Mouse (Mus musculus): ENCODE data around the gene Arpc4. TPM values are rescaled to one million over a fixed set of nuclear protein-coding genes. Genes with fewer than 3 reads are reported as not detected.

Gene Arpc4
- polyA plus RNA-seq, 1 experiment from 2014 or later, result 562 TPM

DNA sequence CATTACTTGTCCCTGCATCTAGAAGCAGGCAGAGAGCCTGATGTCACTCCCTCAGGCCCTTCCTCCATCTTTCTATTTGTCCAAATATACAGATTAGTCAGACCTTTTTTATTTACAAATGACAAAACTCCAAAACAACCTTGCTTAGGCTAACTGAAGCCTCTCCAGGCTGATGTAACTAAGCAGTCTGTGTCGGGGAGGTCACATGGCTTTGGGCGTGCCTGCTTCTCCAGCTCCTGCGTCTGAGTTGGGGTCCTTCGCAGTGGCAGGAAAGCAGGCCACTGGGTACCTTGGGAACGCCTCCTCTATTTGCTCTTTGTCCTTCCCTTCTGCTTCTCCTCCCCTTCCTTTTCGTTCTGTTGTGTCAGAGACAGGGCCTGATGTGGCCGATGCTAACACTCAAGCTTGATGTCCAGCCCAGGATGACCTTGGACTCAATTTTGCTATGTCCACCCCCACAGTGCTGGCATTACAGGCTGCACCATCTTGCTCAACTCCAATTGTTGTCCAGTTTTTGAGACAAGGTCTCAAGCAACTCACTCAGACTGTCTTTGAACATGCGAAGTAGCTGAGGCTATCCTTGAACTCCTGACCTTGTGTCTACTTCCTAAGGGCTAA lies 13.3 kb upstream of the Arpc4 start:
- no peak for DNase-seq (ENCODE audit: low spot score)

DNA sequence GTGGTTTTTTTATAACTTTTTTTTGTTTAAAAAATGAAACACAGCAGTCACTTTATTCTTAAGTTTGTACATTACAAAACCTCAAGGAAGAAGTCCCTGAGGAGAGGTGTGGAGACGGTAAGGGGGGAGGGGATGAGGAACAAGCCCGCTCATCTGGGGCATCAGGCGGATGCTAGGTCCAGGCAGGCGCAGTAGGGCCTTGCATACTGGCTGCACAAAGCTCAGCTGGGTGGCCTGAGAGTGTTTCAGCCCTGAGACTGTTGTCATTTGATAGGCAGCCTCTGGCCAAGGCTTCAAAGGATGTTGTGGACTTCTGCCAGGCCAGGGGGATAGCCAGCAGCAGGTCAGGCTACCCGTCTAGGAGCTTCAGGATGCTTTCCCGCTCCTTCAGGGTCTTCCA lies 11.3 kb upstream of the Arpc4 start:
- no peak for DNase-seq (ENCODE audit: low spot score)

DNA sequence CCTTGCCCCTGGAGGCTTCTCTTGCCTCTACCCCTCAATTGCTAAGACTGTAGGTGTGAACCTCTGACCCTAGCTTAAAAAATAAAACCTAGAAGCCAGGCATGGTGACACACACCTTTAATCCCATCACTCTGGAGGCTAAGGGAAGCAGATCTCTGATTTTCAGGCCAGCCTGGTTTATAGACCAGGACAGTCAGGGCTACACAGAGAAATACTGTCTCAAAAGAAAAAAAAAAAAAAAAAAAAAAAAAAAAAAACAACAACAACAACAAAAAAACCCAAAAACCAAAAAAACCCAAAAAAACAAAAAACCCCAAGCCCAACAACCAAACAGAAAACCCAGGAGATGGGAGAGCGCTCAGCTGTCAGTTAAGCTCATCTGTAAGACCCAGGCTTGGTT lies 10.3 kb upstream of the Arpc4 start:
- no peak for DNase-seq (ENCODE audit: low spot score)

DNA sequence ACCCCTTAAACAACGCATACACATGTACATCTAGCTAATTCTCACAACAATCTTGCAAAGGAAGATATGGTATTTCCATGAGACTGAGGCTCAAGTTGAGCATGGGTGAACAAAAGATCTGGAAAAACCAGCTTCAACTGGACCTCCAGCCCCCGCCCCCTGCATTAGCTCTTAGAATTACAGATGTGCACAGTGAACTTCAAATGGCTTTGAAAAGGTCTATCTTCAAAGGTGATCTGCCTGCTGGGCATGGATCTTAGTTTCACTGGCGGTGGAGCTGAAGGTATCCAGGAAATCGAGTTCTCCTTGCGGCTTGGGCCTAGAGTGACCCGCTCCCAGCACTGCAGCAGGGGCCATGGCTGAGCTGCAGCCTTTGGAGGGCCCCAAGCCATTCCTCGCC lies 9.8 kb upstream of the Arpc4 start:
- no peak for DNase-seq (ENCODE audit: low spot score)

DNA sequence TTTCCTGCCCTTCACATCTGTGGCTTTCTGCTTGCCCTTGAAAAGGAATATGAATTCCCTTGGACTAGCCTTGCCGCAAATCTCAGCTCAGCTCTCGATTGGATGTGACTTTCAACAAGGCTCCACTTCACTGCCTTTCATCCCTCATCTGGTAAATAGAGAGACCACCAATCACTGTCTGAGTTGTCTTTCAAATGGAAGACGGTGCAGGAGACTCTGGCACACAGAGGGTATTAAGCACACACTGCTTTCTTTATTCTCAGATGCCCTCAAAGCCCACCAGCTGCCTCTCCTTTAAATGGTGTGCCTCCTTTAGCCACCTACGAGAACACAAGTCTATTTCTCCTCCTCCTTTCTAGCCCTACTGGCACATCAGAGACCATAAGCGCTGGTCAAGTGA lies 9.3 kb upstream of the Arpc4 start:
- DNase-seq (ENCODE audit: low spot score), result no peak

DNA sequence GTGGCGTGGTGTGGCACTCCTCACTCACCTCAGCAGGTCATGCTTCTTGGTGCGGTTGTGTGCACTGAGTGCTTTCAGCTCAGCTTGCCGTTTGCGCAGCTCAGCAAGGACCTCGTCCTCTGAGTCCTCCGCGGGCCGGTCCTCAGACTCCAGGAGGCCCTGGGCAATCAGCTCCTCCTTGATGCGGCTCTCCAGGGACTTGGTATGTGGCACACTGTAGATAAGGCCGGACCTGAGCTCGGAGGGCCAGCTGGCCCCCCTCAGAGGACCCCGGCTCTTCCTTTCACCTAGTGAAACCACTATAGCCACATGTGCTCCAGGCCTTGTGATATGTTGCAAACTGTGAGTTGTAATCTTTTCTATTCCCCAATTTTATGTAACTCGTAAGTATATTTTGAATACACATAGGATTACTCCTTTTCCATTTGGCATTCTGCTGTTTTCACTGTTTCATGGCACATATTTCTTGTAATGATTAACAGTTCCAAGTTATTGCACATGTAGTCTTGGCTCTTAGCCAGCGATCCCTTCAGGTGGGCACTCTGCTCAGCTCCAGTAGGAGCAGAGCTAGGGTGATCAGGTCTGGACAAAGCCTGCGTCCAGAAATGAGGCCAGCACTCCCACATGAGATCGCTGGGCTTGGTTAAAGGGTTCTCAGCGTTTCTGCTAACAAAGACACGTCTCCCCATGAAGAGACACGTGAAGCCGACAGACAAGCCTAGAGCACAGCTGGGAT lies 7.6 kb upstream of the Arpc4 start:
- no peak for DNase-seq (ENCODE audit: low spot score)

DNA sequence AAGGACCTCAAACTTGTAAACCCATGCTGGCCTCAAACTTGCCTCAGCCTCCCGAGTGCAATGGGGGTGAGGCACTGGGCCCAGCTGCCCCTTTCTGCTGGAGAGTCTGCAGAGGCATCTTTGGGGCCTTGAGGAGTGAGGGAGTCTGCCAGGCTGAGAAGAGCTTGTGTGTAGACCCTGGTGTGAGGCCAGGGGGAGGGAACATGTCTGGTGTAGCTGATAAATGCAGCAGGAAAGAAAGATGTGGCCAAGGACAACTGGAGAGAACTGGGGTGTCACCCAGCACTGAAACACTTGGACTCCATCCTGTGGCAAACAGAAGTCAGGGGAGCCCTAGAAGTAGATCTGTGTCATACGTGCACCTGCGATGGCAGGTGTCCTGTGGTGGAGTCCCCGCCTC lies 4.4 kb upstream of the Arpc4 start:
- peak; percentile 18 for DNase-seq (ENCODE audit: low spot score)

DNA sequence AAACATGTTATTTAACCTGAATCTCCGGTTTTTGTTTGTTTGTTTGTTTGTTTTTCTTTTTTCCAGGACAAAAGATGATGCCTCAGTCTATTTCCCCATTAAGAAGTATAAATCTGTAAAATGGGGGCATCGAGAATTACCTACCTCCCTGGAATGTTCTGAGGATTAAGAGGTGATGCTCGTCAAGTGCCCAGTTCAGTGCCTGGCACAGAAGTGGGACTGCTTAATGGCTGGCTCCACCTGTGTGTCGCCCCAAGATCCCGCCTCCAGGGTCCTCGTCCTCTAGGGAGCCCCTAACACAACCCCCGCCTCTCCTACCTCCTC lies 781 bp upstream of the Arpc4 start:
- no peak for DNase-seq (ENCODE audit: low spot score)

DNA sequence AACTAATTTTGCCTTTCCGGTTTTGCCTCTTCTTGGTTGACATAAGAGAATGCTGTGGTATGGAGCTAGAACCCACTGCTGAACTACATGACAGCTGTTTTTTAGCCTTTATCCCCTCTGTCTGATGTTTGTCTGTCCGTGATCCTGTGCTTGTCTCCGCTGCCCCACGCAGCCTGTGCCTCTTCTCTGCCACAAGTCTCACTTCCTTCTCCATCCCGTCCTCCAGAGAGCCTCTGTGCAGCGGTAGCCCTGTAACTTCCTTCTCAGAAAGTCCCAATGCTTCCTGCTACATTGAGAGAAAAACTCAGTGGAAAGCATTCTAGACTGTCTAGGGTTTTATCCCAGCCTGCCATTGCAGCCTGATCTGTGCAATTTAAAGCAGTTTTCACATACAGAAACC lies 1.3 kb downstream of the Arpc4 start:
- DNase-seq (ENCODE audit: low spot score), result no peak

DNA sequence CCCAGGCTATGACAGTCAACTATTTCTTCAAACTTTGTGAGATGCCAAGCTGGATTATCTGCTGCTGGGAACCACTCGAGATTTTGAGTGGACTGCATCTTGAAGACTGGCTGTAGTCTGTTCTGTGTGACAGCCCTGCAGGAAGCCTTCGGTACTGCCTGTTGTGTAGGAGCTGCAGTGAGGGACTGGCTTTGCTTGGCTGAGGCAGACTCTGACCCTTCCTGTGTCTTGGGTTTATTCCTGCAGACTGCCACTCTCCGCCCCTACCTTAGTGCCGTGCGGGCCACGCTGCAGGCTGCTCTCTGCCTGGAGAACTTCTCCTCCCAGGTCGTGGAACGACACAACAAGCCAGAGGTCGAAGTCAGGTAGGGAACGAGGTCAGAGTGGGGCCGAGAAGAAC lies 2.6 kb downstream of the Arpc4 start:
- no peak for DNase-seq (ENCODE audit: low spot score)

DNA sequence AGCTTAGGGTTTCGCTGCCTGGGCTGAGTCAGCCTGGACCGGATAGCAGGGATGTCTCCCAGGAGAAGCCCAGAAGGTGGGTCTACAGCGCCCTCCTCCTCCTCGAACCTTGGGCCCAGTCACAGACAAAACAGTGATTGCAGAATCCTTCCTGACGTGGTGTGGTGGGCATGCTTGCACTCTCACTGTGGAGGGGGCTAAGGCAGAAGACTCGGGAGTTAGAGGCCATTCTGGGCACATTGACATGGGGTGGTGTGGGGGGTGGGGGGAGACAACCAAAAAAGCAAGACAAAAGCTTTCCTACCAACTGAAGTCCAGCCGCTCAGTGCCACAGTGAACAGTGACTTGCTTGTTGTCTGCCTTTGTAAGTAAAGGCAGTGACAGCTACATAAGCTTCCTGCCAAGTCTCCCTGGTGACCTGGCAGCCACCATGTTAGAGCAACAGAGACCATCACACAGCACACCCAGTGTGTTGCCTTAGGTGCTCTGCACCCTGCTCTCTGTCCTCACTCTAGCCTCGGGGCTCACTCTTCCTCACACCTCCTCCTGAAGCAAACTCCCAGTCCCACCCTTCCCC lies 6.5 kb downstream of the Arpc4 start:
- no peak for DNase-seq (ENCODE audit: low spot score)

DNA sequence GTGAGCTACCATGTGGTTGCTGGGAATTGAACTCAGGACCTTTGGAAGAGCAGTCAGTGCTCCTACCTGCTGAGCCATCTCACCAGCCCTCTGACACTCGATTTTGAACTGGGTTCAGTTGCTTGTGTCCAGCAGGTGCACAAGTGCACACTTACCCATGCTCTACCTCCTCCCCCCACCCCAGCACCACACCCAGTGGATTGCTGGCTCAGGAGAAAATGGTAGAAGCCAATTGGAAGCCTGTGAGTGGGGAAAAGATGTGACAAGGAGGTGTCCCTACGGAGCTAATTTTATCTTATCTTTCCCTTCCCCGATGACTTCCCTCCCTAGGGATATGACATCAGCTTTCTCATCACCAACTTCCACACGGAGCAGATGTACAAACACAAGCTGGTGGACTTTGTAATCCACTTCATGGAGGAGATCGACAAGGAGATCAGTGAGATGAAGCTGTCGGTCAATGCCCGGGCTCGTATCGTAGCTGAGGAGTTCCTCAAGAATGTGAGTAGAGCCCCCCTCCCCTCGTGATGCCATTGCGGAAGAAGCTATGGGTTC lies 7.3 kb downstream of the Arpc4 start:
- DNase-seq (ENCODE audit: low spot score), result no peak

DNA sequence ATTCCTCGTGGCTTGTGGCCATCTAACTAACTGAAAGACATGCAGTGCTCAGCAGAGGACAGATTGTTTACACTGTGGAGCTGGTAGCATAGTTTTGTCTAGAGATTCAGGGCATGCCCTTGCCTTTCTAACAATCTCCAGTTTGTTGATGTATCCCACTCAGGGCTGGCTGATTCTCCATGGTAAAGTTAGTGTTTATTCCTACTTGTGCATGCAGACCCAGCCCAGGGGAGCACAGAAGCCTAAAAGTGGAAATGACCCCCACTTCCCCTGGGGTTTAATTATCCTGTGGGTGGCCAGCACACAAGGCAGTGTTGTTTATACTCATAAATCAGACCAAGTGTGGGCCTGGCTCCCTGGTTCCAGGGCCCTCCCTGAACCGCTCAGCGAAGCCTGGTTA lies 8.1 kb downstream of the Arpc4 start:
- no peak for DNase-seq (ENCODE audit: low spot score)

DNA sequence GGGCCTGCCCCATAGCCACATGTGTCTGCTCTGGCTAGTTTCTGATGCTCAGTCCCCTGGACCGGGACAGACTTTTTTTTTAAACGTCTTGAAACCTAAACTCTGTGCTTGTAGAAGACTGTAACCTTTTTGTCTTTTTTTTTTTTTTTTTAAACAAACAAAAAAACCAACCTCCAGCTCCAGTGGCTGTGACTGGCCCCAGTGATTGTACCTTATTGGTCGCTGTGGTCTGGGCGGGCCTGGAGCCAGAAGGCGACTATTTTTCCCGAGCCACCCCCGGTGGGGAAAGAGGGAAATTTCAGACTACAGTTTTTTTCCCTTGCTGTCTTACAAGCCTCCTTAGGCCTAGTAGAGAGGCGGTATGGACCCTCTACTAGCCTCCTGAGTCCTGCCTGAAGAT lies 11.0 kb downstream of the Arpc4 start, which contains the start of gene Ttll3:
TSS of gene Ttll3 (plus strand) at position 301 of the 400 bp plus-strand sequence.
- no peak for DNase-seq (ENCODE audit: low spot score)

DNA sequence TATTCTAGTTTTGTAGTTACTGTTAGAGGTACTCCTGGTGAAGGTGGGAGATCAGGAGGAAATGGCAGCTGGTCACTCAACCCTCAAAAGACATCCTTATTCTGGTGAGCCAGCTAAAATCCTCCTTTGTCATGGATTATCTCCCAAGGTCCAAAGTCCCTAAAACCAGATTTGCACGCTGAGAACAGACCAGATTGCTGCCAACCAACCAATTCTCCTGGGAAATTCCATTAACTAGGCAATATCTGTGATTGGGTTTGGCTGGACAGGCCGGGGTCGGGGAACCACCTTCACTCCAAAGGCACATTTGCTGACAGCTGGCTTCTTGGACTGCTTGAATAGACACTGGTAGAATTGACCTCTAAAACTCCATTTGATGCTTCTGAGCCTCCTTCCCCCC lies 12.8 kb downstream of the Arpc4 start:
- no peak for DNase-seq (ENCODE audit: low spot score)

DNA sequence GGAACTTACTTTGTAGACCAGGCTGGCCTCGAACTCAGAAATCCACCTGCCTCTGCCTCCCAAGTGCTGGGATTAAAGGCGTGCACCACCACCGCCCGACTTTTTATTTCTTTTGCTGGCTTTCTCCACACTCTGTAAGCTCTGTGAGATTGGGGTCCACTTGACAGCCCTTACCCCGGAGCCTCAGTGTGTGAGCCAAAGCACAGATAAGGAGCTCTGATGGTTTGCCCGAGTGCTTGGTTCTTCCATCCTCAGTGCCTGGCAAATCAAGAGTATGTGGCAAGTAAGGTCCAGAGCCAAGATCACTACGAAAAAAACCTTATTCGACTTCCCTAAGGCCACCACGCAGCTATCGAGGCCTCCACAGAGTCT lies 14.1 kb downstream of the Arpc4 start:
- no peak for DNase-seq (ENCODE audit: low spot score)

DNA sequence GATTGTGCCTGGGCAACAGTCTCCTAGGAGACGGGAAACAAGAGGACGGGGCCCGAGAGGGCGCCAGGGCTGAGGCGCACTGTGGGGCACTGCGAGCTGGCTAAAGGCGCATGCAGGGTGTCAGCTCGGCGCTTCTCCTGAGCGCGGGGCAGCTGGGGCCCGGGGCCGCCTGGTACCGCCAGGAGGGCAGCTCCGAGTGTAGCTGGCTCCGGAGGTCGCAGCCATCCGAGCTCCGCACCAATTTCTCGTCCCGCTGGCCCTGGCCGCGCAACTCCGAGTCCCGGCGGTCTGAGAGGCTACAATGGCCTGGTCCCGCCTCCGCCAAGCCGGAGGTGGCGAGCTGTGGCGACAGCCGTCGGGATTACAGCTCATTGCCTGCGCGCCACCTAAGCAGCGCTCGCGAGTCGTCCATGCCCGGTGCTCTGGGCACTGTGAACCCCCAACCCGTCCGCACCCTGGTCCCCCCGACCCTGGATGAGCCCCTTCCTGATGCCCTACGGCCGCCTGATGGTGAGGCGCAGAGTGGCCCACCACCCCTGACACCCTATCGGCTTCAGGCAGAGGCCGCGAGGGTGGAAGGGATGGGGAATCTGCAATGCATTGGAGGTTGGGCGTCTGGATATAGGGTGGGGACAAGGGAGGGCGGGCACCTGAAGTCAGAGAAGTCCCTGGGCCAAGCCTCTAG lies 14.6 kb downstream of the Arpc4 start:
- no peak for DNase-seq (ENCODE audit: low spot score)

DNA sequence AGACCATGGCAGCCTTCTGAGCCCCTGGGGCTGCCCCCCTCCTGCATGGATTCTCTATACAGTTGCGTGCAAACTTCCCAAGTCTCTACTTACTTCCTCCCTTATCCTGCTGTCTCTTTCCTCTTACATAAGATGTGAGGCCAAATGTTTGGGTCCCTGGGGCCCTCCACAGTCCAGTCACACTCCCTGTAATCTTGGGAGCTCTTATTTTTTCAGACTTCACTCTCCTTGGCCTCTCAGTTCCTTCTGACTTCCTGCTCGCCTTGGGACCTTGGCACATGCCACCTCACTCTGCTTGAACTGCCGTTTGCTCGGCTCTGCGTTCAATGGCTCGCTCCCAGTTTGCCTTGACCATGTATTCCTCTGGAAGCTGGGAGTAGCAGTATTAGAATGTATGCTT lies 16.0 kb downstream of the Arpc4 start:
- DNase-seq (ENCODE audit: low spot score), result no peak

DNA sequence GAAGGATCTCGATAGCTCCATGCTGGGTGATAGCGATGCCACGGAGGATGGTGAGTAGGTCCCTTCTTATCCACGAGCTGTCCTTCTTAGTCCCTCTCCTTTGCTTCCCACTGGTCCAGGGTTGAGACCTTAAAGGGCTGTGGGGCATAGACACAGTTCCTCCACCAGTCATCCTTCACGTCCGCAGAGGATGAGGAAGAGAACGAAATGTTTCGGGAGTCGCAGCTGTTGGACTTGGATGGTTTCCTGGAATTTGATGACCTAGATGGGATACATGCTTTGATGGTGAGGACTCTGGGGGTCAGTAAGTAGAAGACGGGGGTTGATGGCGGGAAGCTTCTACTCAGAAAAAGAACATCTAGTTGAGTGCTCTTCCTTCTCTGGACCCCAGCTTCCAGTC lies 16.9 kb downstream of the Arpc4 start:
- no peak for DNase-seq (ENCODE audit: low spot score)

DNA sequence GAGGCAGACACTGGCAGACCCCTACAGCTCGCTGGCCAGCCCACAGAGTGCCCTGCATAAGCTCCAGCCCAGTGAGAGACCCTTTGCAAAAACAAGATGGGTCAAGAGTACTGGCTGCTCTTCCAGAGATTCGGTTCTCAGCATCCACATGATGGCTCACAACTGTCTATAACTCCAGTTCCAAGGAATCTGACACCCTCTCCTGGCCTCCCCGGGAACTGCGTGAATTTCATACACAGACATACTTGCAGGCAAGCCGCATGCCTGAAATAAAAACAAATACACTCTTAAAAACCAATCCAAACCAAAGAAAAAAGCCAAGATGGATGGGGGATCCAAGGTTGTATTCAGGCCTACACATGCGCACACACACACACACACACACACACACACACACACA lies 17.6 kb downstream of the Arpc4 start:
- no peak for DNase-seq (ENCODE audit: low spot score)

DNA sequence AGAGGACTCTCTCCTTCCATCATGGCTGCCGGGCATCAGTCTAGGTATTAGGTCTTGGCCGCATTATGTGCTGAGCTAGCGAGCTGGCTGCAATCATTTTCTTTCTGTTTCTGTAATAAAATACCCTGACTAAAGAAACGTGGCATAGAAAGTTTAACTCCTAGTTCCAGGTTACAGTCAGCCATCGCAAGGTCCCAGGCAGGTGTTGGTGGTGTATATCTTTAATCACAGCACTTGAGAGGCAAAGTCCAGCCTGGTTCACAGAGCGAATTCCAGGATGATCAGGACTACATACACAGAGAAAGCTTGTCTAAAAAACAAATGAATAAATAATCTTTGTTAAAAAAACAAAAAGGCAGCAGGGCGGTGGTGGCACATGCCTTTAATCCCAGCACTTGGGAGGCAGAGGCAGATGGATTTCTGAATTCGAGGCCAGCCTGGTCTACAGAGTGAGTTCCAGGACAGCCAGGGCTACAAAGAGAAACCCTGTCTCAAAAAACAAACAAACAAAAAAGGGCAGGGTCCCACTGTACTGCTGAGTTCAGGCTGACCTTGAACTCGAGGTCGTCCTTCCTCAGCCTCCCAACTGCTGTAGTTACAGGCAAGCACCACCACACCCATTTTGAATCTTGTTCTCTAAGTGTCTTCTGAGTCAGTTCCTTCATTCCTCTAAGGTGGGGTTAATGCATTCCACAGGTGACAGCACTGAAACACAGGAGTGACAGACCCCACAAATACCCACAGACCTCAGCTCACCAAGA lies 18.5 kb downstream of the Arpc4 start:
- DNase-seq (ENCODE audit: low spot score), result no peak

DNA sequence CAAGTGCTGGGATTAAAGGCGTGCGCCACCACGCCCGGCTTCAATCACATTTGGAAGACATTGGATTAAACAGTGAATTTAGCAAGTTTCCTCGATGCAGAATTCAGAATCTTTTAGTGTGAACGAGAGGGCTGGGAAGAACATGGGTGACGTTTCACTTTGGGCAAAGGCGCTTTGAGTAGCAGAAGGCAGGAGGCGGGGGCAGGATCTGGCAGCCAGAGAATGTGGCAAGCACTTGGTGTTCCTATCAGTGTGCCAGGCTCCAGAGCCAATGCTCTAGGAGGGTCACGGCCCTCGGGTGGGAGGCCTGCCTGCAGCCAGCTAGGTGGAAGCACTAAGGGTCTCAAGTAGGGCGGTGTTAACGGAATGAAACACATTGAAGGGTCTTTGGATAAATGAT lies 24.2 kb downstream of the Arpc4 start:
- no peak for DNase-seq (ENCODE audit: low spot score)

Measured in thymus, postnatal 0 days (tissue).